Mouse (Mus musculus) neural tube, embryonic 14.5 days (tissue): ENCODE measurements at regions not wholly inside any gene's neighbourhood (a gene's known extent, or its start where the extent isn't known, plus 50 kb on each side); places are given as distances from the start of the nearest gene placed in this dataset.

Experiments used
- ATAC-seq: fragments of 200-750 bp; cut with Nextera tagmentation; 2 replicates; pipeline ENCODE4 v1.8.0; 2017; ENCODE audit warnings: low read depth, mild to moderate bottlenecking, moderate TSS enrichment, moderate library complexity
- H3K27ac ChIP-seq: fragments of 300-500 bp; sonication (generic); 2 replicates; pipeline ENCODE4 v1.5.1; 2014; ENCODE audit warnings: low read depth, mild to moderate bottlenecking, control low read depth, low read length, moderate library complexity, mixed read lengths
- H3K27me3 ChIP-seq: fragments of 300-500 bp; sonication (generic); 2 replicates; pipeline ENCODE4 v1.6.1; 2014; ENCODE audit warnings: low read length; ENCODE audit not compliant: control insufficient read depth, insufficient read depth
- H3K36me3 ChIP-seq: fragments of 300-500 bp; sonication (generic); 2 replicates; pipeline ENCODE4 v1.6.1; 2014; ENCODE audit warnings: low read length, mixed read lengths; ENCODE audit not compliant: control insufficient read depth, insufficient read depth
- H3K4me1 ChIP-seq: fragments of 300-500 bp; sonication (generic); 2 replicates; pipeline ENCODE4 v1.6.1; 2014; ENCODE audit warnings: low read length; ENCODE audit not compliant: control insufficient read depth, insufficient read depth
- H3K4me2 ChIP-seq: fragments of 300-500 bp; sonication (generic); 2 replicates; pipeline ENCODE4 v1.6.1; 2014; ENCODE audit warnings: mild to moderate bottlenecking, low read depth, low read length, control low read depth
- H3K4me3 ChIP-seq: fragments of 300-500 bp; sonication (generic); 2 replicates; pipeline ENCODE4 v1.5.1; 2014; ENCODE audit warnings: low read depth, low read length, control low read depth, mixed read lengths
- H3K9ac ChIP-seq: fragments of 300-500 bp; sonication (generic); replicated peaks from 2 replicates; pipeline ENCODE4 v1.6.1; 2014; ENCODE audit warnings: low read depth, mild to moderate bottlenecking, control low read depth, low read length, mixed read lengths
- H3K9me3 ChIP-seq: fragments of 300-500 bp; sonication (generic); 2 replicates; pipeline ENCODE4 v1.6.1; 2016; ENCODE audit warnings: low read length; ENCODE audit not compliant: control insufficient read depth
- WGBS: fragments of 180-500 bp; shearing (Covaris S2); extraction: QIAGEN DNeasy Blood & Tissue Kit; methylation state at CpG from one replicate; pipeline ENCODE4 v1.1.7; 2014; 5-methylcytosine and 5-hydroxymethylcytosine counted together

- Histone ChIP-seq H3K36me3 (no peaks in the 10 kb centered on the region), H3K27ac (no peak overlapping the region), H3K9ac (no peak overlapping the region), H3K27me3 (no peaks in the 10 kb centered on the region), H3K4me3 (no peak overlapping the region), H3K4me1 (peaks cover 3% of the 10 kb centered on the region; the same call in 1 of the 2 replicates), H3K9me3 (no peaks in the 10 kb centered on the region), H3K4me2 (no peak overlapping the region)
- WGBS = 83% methylated on average over 7 of the region's 7 CpGs
- ATAC-seq = no peak
These were observed 54.8 kb downstream of the 1700122O11Rik start for GRCm38 (mm10) chr17:47983286-47983685.

GRCm38 (mm10) chr17:47981556-47982027 lies 56.5 kb downstream of the 1700122O11Rik start:
- Histone ChIP-seq H3K9ac (no peak overlapping the region), H3K27ac (no peak overlapping the region), H3K4me3 (no peak overlapping the region), H3K4me1 (peaks cover 6% of the 10 kb centered on the region; the same call in 1 of the 2 replicates), H3K36me3 (no peaks in the 10 kb centered on the region), H3K9me3 (no peaks in the 10 kb centered on the region), H3K27me3 (no peaks in the 10 kb centered on the region), H3K4me2 (no peak overlapping the region)
- WGBS = 4% methylated on average over 7 of the region's 7 CpGs
- no peak for ATAC-seq

- peaks cover 22% of the 10 kb centered on the region for H3K4me1 ChIP-seq
- no peaks in the 10 kb centered on the region for H3K36me3 ChIP-seq
- no peak overlapping the region for H3K4me2 ChIP-seq
- no peaks in the 10 kb centered on the region for H3K9me3 ChIP-seq
- H3K9ac ChIP-seq = no peak overlapping the region
- H3K27me3 ChIP-seq = peaks cover 4% of the 10 kb centered on the region; the same call in 1 of the 2 replicates
- 77% methylated on average over 4 of the region's 4 CpGs for WGBS
- H3K27ac ChIP-seq = no peak overlapping the region
- H3K4me3 ChIP-seq = no peak overlapping the region
- ATAC-seq = no peak
These were observed 54.8 kb upstream of the Foxp4 start for GRCm38 (mm10) chr17:47979266-47979665.

- Histone ChIP-seq H3K4me3 (no peak overlapping the region), H3K27ac (no peak overlapping the region), H3K27me3 (peaks cover 8% of the 10 kb centered on the region; the same call in 1 of the 2 replicates), H3K9me3 (no peaks in the 10 kb centered on the region), H3K36me3 (no peaks in the 10 kb centered on the region), H3K4me2 (no peak overlapping the region), H3K9ac (no peak overlapping the region), H3K4me1 (peaks cover 27% of the 10 kb centered on the region)
- 29% methylated on average over 9 of the region's 9 CpGs for WGBS
- ATAC-seq = no peak
These were observed 54.1 kb upstream of the Foxp4 start for GRCm38 (mm10) chr17:47978404-47979030.

GRCm38 (mm10) chr17:47978001-47978400 lies 53.6 kb upstream of the Foxp4 start:
- no peak overlapping the region for H3K9ac ChIP-seq
- peaks cover 11% of the 10 kb centered on the region; the same call in 1 of the 2 replicates for H3K27me3 ChIP-seq
- no peaks in the 10 kb centered on the region for H3K9me3 ChIP-seq
- no peak for ATAC-seq
- H3K4me3 ChIP-seq = no peak overlapping the region
- no peak overlapping the region for H3K27ac ChIP-seq
- no peak overlapping the region for H3K4me2 ChIP-seq
- WGBS = 83% methylated on average over 2 of the region's 2 CpGs
- peaks cover 30% of the 10 kb centered on the region for H3K4me1 ChIP-seq
- no peaks in the 10 kb centered on the region for H3K36me3 ChIP-seq

- Histone ChIP-seq H3K36me3 (no peaks in the 10 kb centered on the region), H3K4me3 (no peak overlapping the region), H3K27me3 (peaks cover 11% of the 10 kb centered on the region; the same call in 1 of the 2 replicates), H3K27ac (no peak overlapping the region; the same call in 1 of the 2 replicates), H3K9me3 (no peaks in the 10 kb centered on the region), H3K4me1 (peaks cover 30% of the 10 kb centered on the region), H3K4me2 (no peak overlapping the region), H3K9ac (no peak overlapping the region)
- WGBS = 83% methylated on average over 7 of the region's 7 CpGs
- ATAC-seq = no peak
These were observed 52.5 kb upstream of the Foxp4 start for GRCm38 (mm10) chr17:47976999-47977357.

GRCm38 (mm10) chr17:47976061-47976998 lies 51.9 kb upstream of the Foxp4 start:
- peaks cover 11% of the 10 kb centered on the region; the same call in 1 of the 2 replicates for H3K27me3 ChIP-seq
- peaks cover 28% of the 10 kb centered on the region for H3K4me1 ChIP-seq
- peak; percentile 19; the same call in 1 of the 2 replicates for ATAC-seq
- H3K4me3 ChIP-seq = peak overlapping the region; percentile 16; the same call in 1 of the 2 replicates
- H3K9ac ChIP-seq = peak overlapping the region; percentile 8
- peak overlapping the region; percentile 77 for H3K4me2 ChIP-seq
- H3K36me3 ChIP-seq = no peaks in the 10 kb centered on the region
- H3K27ac ChIP-seq = peak overlapping the region; percentile 30; the same call in 1 of the 2 replicates
- WGBS = 8% methylated on average over 27 of the region's 27 CpGs
- H3K9me3 ChIP-seq = no peaks in the 10 kb centered on the region

- no peak overlapping the region; the same call in 1 of the 2 replicates for H3K9ac ChIP-seq
- peak; percentile 21; the same call in 1 of the 2 replicates for ATAC-seq
- H3K4me2 ChIP-seq = peak overlapping the region; percentile 77
- no peaks in the 10 kb centered on the region for H3K9me3 ChIP-seq
- peak overlapping the region; percentile 16 for H3K4me3 ChIP-seq
- no peaks in the 10 kb centered on the region for H3K36me3 ChIP-seq
- H3K4me1 ChIP-seq = peaks cover 27% of the 10 kb centered on the region
- peaks cover 11% of the 10 kb centered on the region; the same call in 1 of the 2 replicates for H3K27me3 ChIP-seq
- WGBS = under 1% methylated on average over 30 of the region's 37 CpGs
- no peak overlapping the region for H3K27ac ChIP-seq
These were observed 51.0 kb upstream of the Foxp4 start for GRCm38 (mm10) chr17:47975281-47976060.
